Mouse (Mus musculus) adrenal gland, adult 8-10 months (tissue): ENCODE results near the gene Vinac1. TPM values are rescaled to one million over a fixed set of nuclear protein-coding genes. Genes with fewer than 3 reads are reported as not detected.
A peak's percentile ranks its signal among the peaks of the same experiment; 100 is the strongest.
"Not testable (repeated sequence)": the region's sequence is repeated elsewhere in the genome, so short reads cannot be mapped to it uniquely, and the experiment has no call there.

ENCODE experiments used
- DNase-seq: peaks from one replicate; pipeline ENCODE4 v3.0.0; 2022
- total RNA-seq, 4 experiments: library from RNA; stranded (reverse); gene quantifications; 2 replicates each; pipeline ENCODE4 v1.2.4; 2022

Gene Vinac1
- total RNA-seq, 4 experiments from 2014 or later, result 0.05 to 0.17 TPM; not detected in 2

DNA sequence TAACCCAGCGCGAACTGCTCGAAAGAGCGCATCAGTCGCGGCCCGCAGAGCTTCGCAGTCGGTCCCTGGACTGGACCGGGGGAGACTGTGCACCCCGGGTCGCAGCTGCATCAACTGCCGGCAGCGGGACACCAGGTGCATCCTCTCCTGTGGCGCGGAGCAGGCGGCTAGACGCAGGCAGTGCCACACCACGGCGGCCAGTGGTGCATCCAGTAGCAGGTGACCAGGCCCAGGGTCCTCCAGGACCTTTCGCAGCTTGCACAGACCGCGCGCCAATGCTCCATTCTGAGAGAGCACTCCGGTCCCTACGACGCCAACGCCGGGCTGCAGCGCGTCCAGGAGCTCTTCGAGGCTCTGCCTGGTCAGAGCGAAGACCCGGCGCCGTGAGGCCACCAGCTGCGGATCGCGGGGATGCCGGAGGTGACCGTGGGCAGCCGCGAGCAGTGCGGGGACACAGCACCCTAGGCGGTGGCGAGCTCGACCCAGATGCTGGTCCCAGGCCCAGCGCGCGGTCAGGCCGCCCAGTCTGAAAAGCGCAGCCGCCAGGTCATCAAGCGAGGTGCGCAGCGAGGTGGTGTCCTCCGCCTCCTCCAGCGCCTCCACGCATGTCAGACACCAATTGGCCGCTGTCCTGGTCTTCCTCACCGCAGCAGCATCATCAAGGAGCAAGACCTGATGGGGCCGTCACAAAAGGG is 8.9 kb downstream of the Vinac1 start:
- DNase-seq, result no peak

- no peak for DNase-seq
These were observed 9.5 kb downstream of the Vinac1 start for GRCm38 (mm10) chr2:129038426-129038936.

DNA sequence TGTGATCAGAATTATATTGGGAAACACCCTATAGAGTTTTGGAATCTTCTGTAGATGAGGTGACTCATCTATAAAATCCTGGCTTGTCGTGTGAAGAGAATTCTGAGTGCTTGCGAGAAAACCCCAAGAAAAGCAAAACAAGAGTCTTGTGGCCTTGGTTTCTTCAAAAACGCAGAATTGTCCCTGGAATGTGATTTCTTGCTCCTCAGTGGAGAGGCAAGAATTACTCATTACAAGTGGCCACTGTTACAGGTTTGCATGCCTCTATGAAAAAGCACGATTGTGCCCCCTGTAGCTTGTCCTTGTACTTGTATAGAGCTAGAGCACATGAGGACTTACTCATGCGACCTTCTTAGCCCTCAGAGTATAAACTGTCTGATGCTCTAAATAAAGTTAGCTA is 12.6 kb downstream of the Vinac1 start:
- DNase-seq, result no peak

DNA sequence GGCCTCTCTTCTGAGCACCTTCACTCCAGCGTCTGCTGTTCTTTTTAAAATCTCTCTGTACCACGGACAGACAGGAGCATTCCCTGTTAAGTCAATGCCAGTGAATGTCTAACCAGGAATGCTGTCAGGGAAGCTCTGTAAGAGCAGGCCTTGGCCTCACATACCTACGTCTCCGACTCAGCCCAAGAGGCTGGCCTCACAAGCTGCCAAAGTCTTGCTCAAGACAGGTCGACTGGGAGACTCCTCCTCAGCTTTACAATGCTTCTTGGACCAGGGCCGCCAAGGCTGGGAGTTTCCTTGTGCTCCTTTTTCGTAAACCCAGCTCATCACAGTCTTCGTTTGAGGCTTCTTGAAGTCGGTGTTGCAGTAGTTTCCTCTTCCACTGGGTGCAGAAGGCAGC is 23.2 kb downstream of the Vinac1 start:
- peak; percentile 57 for DNase-seq

DNA sequence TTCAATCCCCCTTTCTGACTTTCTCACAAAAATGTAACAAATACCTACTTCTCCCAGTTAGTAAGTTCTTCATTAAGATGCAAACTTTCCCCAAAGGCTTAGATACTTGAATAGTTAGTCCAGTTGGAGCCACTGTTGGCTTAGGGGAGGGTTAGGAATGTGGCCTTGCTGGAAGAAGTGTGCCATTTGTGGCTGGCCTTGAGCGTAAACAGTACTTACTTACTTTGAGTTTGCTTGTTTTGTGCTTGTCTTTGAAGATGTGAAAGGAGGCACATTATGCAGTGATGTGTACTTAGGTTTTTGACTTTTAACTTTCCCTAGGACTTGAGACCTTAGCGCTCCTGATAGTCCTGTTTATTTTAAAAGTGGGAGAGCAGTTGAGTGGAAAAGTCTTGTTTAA is 27.9 kb downstream of the Vinac1 start:
- DNase-seq, result peak; percentile 32

GRCm38 (mm10) chr2:129008867-129009266 is 39.1 kb downstream of the Vinac1 start:
- not testable (repeated sequence) for DNase-seq

GRCm38 (mm10) chr2:129006194-129006749 is 41.7 kb downstream of the Vinac1 start:
- no peak for DNase-seq

- no peak for DNase-seq
These were observed 43.1 kb downstream of the Vinac1 start for GRCm38 (mm10) chr2:129004872-129005271.

DNA sequence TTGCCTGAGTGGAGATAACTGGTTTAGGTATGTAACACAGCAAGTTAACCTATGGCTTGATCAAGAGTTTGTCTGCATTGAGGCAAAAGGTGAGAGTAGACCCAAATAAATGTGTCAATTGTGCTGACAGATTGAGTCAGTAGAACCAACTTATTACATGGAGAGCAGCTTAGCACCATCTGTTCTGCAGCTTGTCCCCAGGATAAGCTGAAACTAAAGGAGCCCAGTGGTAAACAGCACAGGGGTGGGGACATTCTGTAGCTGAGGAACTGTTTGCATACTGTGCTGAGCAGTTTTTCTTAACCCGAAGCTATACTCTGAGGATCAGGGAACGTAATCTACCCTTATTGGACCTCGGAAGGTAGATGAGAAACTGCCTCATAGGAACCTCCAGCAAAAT is 63.2 kb downstream of the Vinac1 start:
- DNase-seq, result no peak

DNA sequence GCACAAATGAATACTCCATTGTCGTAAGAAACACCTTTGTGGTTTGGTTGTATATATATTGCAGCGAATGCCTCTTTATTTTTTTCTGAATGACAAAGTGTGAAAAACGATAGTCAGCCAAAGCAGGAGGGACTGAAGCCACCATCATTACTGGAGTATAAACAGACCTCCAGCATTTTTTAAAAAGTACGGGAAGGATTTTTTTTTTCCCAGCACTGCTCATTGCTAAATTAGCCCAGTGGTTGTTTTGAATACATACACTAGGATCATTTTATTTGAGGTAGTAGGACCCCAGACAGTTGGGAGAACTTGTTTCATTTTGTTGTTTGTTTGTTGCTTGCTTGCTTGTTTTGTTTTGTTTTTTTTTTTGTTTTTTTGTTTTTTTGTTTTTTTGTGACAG is 72.4 kb downstream of the Vinac1 start:
- no peak for DNase-seq

Other genes with a start within 250 kb of the Vinac1 start
- 10 to 100 TPM; 40.4 to 47.4 (median 44.1) TPM for gene Tmem87b, start 230.1 kb downstream of the Vinac1 start, total RNA-seq
- 1 to 10 TPM; 6.1 to 8.3 (median 7.1) TPM for gene Fbln7, start 185.2 kb downstream of the Vinac1 start, total RNA-seq
- gene Zc3h8, start 104.1 kb downstream of the Vinac1 start, total RNA-seq, result 1 to 10 TPM; 3.5 to 5.3 (median 3.9) TPM
- gene Zc3h6, start 80.8 kb downstream of the Vinac1 start, total RNA-seq, result 10 to 100 TPM in 1 of 4 experiments, 1 to 10 TPM in 3; 5.4 to 13.9 (median 9.0) TPM
- 1 to 10 TPM; 3.9 to 6.2 (median 5.8) TPM for gene Gm10762, start 80.4 kb downstream of the Vinac1 start, total RNA-seq
- gene Ttl, start 17.8 kb upstream of the Vinac1 start, total RNA-seq, result 10 to 100 TPM; 10.6 to 14.2 (median 12.1) TPM
- 10 to 100 TPM; 17.6 to 23.3 (median 20.6) TPM for gene Polr1b, start 52.8 kb upstream of the Vinac1 start, total RNA-seq
- 10 to 100 TPM; 23.5 to 27.8 (median 24.9) TPM for gene Chchd5, start 81.5 kb upstream of the Vinac1 start, total RNA-seq
- gene Slc20a1, start 150.6 kb upstream of the Vinac1 start, total RNA-seq, result 10 to 100 TPM; 14.9 to 27.6 (median 22.8) TPM
- 1 to 10 TPM in 3 of 4 experiments, under 1 TPM in 1; 0.64 to 1.5 (median 1.3) TPM for gene Ckap2l, start 249.0 kb upstream of the Vinac1 start, total RNA-seq